Mouse (Mus musculus) left cerebral cortex, postnatal 36 days (tissue): Measurements from ENCODE around the gene Xirp1. TPM values are rescaled to one million over a fixed set of nuclear protein-coding genes. Genes with fewer than 3 reads are reported as not detected.

Experiments used
- DNase-seq, 2 experiments: peaks; one replicate each; pipeline ENCODE4 v3.0.0; 2021 to 2022; ENCODE audit warnings: low spot score in 2 of 2, mixed read lengths in 1 of 2
- intact Hi-C: fragments of 180-260 bp; cut with DNase I; formaldehyde crosslinking; loops from one replicate; pipeline ENCODE4 v1.15.1; 2025
- total RNA-seq, 2 experiments: library from RNA; stranded (reverse); gene quantifications; 2 replicates each; pipeline ENCODE4 v1.2.3; 2021

Gene Xirp1
- under 1 TPM in 1 of 2 experiments, not detected in 1; 0.15 TPM for total RNA-seq

DNA sequence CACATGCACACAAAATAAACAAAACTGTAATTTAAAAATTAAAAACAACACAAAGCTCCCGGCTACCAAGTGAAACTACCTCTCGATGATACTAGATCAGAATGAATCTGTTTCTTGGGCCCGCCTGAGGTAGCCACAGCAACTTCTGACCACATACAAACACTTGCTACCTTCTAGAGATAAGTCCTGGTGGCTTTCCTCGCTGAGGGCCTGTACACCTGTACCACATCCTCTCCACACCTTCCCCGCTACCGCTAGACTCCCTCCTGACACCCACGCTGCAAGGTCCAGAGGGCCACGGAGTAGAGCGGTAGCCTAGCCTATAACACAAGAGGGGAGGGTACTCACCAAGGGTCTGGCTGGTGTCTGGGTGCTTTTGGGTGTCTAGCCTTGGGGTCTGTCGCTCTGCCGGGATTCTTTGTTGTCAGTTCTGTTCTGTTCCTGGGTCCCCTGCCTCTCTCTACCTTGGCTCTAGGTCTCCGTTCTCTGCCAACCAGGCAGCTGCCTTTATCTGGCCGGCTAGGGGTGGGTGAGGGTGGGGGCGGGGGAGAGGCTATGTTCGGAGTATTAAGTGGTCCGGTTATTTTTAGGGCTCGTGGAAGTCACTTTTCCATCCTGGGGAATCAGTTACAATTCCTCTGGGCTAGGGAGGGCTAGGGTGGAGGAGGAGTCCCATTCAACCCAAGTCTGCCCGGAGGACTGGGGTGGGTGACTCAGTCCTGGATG, at the start of gene Xirp1:
Xirp1 (minus strand) TSS at position 513 of the 726 bp plus-strand sequence.
- DNase-seq = no peak
- intact Hi-C loops = no loop called here

DNA sequence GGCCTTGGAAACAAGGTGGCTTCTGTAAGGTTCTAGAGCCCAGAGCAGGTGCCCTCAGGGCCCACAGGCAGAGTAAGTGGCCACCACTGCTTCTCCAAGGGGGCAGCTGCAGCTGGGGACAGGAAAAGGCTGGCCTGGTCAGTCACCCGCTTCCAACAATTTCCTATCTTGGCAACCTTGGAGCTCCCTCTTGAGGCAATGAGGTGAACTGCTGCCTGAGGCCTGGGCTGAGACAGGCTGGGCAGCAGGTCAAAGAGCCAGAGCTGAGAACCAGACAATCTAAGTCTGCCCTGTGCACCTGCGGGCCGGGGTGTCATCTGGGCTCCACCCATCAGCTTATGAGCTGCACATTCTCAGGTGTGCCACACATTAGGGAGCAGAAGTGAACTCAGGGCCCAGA, 49.8 kb upstream of the Xirp1 start:
- intact Hi-C loops = loop anchor here (2.0 kb wide), 1 partner anchor 44 kb away; no protein-coding TSS in a partner anchor
- DNase-seq = peak; percentile 64 to 65

DNA sequence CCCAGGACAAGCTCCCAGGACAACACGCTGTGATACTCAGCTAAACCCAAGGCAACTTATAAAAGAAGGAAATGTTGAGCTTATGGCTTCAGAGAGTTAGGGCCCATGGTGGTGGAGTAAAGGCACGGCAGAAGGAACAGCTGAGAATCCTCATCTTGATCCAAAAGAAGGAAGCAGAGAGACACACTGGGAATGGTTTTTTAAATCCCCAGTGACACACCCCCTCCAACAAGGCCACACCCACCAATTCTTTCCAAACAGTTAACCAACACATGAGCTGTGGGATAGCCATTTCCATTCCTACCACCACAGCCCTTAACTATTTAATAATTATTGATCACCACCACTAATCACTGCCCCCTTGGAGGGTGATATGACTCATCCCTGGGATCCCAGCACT, 47.9 kb upstream of the Xirp1 start:
- no peak for DNase-seq
- intact Hi-C loops = no loop called here

DNA sequence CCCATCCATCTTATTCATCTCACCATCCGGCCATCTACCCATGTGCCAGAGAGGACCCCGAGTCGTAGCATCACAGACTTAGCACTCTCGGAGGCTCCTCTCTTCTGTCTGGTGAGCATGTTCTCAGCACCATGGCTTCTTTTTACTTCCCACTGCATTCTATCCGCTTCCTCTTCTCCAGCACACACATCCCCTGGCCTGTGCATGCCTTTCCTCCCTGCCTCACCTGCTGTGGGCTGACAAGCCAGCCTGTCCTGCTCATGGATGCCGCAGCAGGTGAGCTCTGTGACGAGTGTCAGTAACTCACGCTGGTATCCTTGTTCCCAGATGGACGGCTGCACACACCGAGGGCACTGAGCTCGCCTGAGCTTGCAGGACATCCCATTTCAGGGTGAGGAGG, 46.4 kb upstream of the Xirp1 start, which contains the start of gene Cx3cr1:
Cx3cr1 (minus strand) TSS at position 101 of the 400 bp plus-strand sequence.
- DNase-seq = no peak
- intact Hi-C loops = no loop called here

DNA sequence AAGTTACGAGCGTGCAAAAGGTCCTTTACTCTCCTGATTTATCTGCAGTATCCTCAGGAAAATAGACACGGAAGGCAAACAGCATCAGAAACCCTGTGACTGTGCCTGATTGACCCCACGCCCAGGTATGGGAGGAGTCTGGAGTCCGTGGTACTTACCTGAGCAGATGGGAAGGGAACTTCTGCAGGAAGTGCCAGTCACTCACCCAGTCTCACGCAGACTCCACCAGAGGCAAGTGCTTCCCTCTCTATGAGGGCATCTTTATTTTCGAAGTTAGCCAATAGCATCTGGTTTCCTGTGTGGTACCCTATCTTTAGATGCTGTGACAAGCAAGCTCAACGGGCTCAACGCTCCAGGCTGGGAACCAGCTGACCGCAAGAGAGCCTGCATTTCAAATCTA, 44.6 kb upstream of the Xirp1 start:
- DNase-seq = no peak
- intact Hi-C loops = no loop called here

DNA sequence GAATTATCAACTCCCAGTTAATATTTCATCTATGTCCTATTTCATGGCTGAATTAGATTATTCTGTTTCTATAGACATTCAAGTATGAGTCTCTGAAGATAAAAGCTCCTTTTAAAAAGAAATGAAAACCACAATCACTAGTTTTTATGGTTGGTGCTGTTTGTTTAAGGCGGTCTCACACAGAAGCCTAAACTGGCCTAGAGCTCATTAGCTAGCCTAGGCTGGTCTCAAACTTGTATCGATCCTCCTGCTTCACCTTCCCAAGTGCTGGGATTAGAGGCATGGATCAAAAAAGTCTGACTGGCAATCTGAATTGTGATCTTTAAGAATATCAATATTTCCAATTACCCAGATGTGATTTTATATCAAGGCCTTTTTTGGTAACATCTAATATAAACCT, 44.2 kb upstream of the Xirp1 start:
- no peak for DNase-seq
- intact Hi-C loops = no loop called here

DNA sequence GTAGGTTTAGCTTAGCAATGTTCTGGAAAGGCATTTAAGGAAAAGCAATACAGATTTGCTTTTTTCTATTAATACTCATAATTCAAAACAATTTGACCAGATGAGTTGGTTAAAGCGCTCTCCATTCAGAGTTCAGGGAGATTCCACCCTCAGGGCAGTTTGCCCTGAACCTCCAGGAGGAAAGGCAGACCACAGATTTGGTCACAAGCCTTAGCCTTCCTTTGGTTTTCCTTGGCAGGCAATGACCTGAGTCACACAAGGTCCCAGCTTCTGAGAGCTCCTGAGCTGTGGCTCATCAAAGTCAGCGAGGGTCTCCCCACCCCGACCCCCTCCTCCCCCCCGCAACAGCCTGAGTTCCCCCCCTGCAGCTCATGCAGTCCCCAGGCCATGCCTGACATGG, 40.9 kb upstream of the Xirp1 start:
- intact Hi-C loops = no loop called here
- no peak for DNase-seq

DNA sequence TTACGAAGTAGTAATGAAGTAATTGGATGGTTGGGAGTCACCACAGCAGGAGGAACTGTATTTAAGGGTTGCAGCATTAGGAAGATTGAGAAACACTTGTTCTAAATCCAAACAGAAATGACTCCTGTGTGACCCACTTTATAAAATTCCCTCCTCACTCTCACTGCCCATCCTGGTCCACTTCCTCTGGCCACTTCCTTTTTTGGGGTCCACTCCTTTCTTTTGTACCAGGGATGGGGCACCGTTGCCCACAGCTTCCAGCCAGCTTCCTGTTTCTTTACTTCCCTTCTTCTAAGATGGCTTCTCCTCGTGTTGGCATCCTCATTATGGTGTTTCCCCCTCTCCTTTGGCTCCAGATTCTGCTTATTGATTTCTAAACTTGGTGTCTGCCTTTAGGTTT, 35.3 kb upstream of the Xirp1 start:
- no peak for DNase-seq
- intact Hi-C loops = no loop called here

DNA sequence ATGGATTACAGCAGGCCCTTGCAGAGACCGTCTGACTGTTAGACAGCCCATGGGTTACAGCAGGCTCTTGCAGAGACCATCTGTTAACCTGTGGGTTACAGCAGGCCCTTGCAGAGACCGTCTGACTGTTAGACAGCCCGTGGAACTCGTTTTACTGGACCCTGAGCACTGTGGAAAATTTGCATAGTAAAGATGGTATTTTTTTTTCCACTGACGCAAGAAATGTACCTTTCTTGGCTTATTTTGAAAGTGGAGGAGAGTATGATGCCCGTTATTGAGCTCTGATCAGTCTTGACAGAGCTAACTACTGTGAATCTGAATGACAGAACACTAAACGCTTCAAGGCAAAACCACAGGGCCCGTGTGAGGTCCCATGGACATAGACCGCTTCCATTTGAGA, 32.8 kb upstream of the Xirp1 start:
- intact Hi-C loops = no loop called here
- DNase-seq = no peak

DNA sequence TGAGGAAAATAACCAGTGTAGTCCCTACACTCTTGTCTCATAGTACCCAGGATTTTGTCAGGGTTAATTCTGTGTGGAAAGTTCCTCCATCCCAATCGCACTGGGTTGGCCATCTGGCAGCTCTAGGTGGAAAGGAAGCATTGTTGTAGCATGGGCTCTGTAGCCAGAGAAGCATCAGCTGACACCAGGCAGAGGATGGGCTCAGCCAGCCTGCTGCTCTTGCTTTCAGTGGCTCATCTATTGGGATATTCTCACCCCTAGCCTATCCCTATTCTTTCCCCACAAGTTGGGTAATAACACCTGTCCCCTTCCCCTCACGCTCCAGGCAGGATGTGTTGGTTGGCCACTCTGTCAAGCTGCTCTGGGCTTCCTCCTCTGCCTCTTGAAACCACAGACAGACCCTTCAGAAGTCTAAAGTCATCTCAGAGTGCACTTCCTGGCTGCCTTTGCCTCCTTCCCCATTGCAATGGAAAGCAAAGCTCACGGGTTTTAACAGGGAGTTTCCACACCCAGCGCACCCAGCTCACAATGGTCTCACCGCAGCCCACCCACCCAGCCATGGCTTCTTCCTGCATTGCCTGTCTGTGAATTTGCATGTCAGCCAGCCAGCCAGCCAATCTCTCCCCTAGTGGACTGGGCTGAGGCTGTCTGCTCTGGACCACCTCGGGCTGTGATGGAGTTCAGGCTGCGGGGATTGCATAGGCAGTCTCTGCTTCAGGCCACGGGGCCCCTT, 31.3 kb upstream of the Xirp1 start:
- peak in 1 of 2 experiments; percentile 17 for DNase-seq

DNA sequence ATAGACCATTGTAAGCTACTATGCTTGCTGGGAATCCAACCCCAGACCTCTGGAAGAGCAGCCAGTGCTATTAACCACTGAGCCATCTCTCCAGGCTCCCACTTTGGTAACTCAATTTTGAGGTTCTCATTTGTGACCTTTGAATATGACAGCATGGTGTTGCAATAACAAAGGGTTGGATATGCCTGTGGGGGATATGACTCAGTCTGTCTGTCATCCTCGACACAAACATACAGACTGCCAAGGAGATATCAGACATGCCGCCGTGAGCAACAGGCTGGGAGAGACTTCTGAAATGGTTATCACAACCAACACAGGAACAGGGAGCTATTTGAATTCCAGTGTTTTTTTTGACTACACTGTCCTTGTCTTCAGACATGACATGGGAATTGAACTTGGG, 26.0 kb upstream of the Xirp1 start:
- intact Hi-C loops = no loop called here
- DNase-seq = no peak

More for the DNA sequence above, 31.3 kb upstream of the Xirp1 start:
- intact Hi-C loops = no loop called here

DNA sequence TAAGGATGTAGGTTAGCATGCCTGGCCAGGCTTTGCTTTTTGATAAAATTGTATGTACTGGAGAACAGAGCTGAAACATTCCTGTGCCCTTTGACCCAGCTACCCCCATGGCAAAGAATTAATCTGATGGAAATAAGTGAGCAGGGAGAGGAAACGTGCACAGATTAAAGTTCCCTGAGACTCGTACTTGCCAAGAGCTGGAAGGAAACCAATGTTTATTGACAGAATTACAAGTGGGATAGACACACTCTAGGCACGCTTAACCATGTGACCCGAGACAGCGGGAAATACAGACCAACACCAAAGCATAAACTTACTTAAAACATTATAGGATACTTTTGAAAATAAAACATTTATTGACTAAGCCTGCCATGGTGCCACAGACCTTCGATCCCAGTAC, 25.1 kb upstream of the Xirp1 start:
- no peak for DNase-seq
- intact Hi-C loops = no loop called here

DNA sequence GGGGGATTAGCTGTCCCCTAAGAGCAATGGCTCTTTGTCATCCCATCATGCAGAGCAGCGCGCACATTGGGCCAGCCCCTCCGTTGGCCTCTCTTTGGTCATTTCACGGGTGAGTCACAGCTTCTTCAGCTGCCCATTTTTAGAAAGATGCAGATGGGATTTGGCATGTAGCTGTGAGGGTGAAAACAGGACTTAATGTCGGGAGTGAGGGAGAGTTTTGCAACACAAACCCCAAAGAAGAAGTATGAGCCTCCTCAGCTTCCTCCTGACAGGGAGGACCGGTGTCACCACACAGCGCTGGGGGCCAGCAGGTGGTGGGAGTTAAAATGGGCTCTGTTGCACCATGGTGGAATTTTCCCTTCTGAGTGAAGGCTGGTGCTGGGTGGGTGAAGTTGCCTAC, 19.7 kb upstream of the Xirp1 start:
- DNase-seq = no peak
- intact Hi-C loops = no loop called here

DNA sequence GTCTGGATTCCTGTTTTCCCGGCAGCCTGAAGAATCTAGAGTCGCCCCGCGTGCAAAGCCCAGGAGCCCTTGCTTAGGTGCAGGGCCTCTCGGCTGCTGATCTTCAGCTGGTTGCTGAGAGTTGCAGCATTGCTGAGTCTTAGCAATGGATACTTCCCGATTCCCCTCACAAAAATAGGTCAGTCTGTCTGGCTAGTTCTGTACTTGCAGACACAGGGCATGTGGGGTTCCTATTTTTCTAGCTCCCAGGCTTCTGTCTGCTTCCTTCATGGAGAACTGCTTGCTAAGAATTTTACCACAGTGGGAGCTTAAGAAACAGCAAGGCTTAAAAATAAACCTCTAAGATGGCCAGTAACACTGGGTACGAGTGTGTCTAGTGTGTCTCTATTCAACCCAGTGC, 14.0 kb upstream of the Xirp1 start:
- no peak for DNase-seq
- intact Hi-C loops = no loop called here

DNA sequence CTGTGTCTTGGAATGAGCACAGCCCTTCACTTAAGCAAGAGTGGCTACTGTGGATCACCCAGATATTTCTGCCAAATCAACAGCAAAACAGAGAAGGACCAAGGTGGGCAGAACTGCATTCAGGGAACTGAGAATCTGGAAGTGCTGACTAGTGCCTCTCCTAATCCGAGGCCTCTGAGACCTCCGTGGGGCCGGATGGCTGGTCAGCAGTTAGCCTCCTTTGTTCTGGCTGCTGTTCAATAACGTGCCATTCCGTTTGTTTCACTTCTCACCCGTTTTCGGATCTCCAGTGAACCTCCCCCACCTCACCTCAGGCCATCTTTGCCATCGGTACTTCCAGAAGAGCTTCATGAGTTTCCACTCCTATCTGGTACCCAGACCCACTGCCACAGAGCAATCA, 11.0 kb upstream of the Xirp1 start:
- DNase-seq = no peak
- intact Hi-C loops = no loop called here

DNA sequence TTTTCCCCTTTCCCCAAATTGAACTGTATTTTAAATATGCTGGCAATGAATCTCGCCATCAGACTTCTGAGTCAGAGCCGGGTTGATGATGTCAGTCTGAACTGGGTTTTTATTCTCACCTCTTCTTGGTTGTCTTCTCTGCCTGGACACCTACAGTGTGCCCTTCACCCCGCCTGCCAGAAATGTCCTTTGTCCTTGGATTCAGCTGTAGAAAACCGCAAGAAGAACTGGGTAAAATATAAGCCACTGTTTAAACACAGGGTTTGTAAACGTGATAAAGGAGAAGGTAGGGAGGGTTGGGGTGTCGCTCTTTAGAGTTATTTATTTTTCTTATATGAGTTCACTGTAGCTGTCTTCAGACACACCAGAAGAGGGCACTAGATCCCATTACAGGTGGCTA, 9.3 kb upstream of the Xirp1 start:
- intact Hi-C loops = no loop called here
- no peak for DNase-seq

DNA sequence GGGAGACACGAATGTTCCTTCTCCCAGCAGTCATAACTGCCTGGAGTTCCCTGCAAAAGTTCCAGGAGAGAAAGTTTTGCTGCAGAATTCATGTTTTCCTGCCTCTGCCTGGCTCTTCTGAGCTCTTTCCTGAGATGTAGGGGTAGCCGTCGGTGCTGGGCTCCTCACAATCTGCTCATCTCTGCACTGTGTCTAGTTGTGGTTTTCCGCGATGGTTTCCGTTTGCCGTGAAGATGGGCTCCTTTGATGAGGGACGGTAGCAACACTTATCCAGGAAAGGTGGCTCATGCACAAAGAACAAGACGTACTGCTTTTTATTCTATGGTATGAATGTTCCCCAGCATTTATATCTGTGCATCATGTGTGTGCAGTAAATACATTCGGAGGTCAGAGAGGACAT, 7.0 kb upstream of the Xirp1 start:
- intact Hi-C loops = no loop called here
- no peak for DNase-seq

DNA sequence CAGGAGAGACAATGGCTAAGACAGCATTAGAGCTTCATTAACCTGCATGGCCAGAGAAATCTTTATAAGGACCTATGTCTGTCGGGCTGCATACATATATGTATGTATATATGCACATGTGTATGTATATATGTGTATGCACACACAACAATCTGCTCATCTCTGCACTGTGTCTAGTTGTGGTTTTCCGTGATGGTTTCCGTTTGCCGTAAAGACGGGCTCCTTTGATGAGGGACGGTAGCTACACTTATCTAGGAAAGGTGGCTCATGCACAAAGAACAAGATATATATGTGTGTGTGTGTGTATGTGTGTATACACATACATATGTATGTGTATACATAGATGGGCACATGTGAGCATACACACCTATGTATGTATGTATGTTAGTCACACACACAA, 6.5 kb upstream of the Xirp1 start:
- DNase-seq = no peak
- intact Hi-C loops = loop anchor here (2.0 kb wide), 1 partner anchor 43 kb away; no protein-coding TSS in a partner anchor

DNA sequence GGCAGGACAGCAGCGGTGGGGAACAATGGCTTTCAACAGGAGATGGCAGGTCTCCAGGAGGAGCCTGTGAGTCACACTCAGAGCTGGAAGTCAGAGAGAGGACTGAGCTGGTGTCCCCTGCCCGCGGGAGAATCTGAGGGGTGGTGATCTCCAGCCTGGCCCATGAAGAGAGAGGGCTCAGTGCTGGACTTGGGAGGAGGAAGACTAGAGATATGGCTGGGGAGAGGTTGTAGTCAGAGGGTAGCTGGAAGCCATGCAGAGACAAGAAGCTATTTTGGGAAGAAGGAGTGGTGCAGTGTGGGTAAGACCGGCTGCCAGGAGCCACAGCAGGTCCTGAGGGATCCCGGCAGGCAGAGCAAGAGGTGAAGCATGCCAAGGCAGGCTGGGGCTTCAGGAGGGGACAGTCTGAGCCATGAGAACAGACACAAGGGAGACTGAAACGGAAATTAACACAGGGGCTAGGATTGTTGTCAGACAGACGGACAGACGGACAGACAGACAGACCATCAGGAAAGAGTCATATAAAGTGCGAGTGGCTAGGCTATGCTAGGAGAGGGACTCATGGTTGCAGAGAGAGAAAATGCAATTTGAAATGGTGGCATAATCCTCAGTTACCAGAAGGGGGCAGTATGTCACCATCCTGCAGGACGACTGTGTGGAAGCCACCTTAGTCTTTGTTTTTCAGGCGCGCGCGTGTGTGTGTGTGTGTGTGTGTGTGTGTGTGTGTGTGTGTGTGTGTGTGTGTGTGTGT, 4.2 kb upstream of the Xirp1 start:
- intact Hi-C loops = loop anchor here (2.0 kb wide), 2 partner anchors 45 to 71 kb away; no protein-coding TSS in a partner anchor
- DNase-seq = peak in 1 of 2 experiments; percentile 37

DNA sequence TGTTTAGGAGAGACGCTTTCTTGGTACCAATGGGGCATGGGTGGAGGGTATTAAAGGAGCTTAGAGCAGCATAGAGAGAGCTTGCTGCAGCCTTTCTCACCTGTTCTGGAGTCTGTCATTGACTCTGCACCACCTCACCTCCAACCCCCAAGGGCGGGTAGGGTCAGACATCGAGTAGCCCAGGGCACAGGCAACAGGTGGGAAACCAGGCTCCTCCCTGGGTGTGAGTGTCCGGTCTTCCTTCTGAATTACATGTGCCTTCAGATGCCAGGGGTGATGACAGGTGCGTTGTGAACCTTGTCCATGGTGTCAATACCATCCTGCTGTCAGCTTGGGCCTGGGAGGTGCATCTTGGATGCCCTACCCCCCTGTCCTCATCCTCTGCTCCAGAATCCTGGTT, 1.2 kb upstream of the Xirp1 start:
- intact Hi-C loops = no loop called here
- no peak for DNase-seq
